Mouse (Mus musculus): ENCODE measurements around the gene Pacsin2. TPM values are rescaled to one million over a fixed set of nuclear protein-coding genes. Genes with fewer than 3 reads are reported as not detected.

Pacsin2 gene
- polyA plus RNA-seq, 1 experiment = 30.5 TPM

- TF ChIP-seq POLR2A (IDR thresholded peaks at IDR 0.05; ENCODE audit: control insufficient read depth, extremely low read depth, insufficient read depth, low read length, poor library complexity) (no peak), CTCF (IDR thresholded peaks at IDR 0.05; ENCODE audit: borderline replicate concordance, control insufficient read depth, extremely low read depth, insufficient read depth, low read length, poor library complexity) (no peak)
- 15% methylated on average over 10 of the region's 10 CpGs for WGBS
Measured at GRCm38 (mm10) chr15:83473832-83474465, 9.5 kb upstream of the Pacsin2 start.

GRCm38 (mm10) chr15:83473251-83473650 lies 8.8 kb upstream of the Pacsin2 start:
- no peak for TF ChIP-seq CTCF (IDR thresholded peaks at IDR 0.05; ENCODE audit: borderline replicate concordance, control insufficient read depth, extremely low read depth, insufficient read depth, low read length, poor library complexity)
- no peaks in the 10 kb centered on the region for H3K27me3 ChIP-seq (ENCODE audit: control insufficient read depth, insufficient read depth, low read length)
- peaks cover 14% of the 10 kb centered on the region for H3K4me1 ChIP-seq (replicated peaks; ENCODE audit: control insufficient read depth, insufficient read depth, low read length)
- no peaks in the 10 kb centered on the region for H3K36me3 ChIP-seq (ENCODE audit: control insufficient read depth, insufficient read depth, low read length)
- WGBS = 79% methylated on average over 1 of the region's 1 CpGs
- H3K4me3 ChIP-seq (ENCODE audit: control insufficient read depth, insufficient read depth, low read length) = no peak overlapping the region
- DNase-seq = no peak
- no peak overlapping the region for H3K27ac ChIP-seq (ENCODE audit: control insufficient read depth, insufficient read depth, low read length)

More at GRCm38 (mm10) chr15:83473832-83474465, 9.5 kb upstream of the Pacsin2 start:
- Histone ChIP-seq H3K27me3 (ENCODE audit: control insufficient read depth, insufficient read depth, low read length) (no peaks in the 10 kb centered on the region), H3K4me3 (ENCODE audit: control insufficient read depth, insufficient read depth, low read length) (no peak overlapping the region), H3K36me3 (ENCODE audit: control insufficient read depth, insufficient read depth, low read length) (no peaks in the 10 kb centered on the region), H3K4me1 (replicated peaks; ENCODE audit: control insufficient read depth, insufficient read depth, low read length) (peaks cover 14% of the 10 kb centered on the region), H3K27ac (ENCODE audit: control insufficient read depth, insufficient read depth, low read length) (no peak overlapping the region)
- peak; percentile 55 for DNase-seq

- WGBS = 95% methylated on average over 7 of the region's 7 CpGs
- no peak overlapping the region for H3K27ac ChIP-seq (ENCODE audit: control insufficient read depth, insufficient read depth, low read length)
- H3K4me1 ChIP-seq (replicated peaks; ENCODE audit: control insufficient read depth, insufficient read depth, low read length) = peaks cover 14% of the 10 kb centered on the region
- TF ChIP-seq CTCF (IDR thresholded peaks at IDR 0.05; ENCODE audit: borderline replicate concordance, control insufficient read depth, extremely low read depth, insufficient read depth, low read length, poor library complexity) (no peak), POLR2A (IDR thresholded peaks at IDR 0.05; ENCODE audit: control insufficient read depth, extremely low read depth, insufficient read depth, low read length, poor library complexity) (no peak)
- no peak overlapping the region for H3K4me3 ChIP-seq (ENCODE audit: control insufficient read depth, insufficient read depth, low read length)
- no peaks in the 10 kb centered on the region for H3K27me3 ChIP-seq (ENCODE audit: control insufficient read depth, insufficient read depth, low read length)
- no peaks in the 10 kb centered on the region for H3K36me3 ChIP-seq (ENCODE audit: control insufficient read depth, insufficient read depth, low read length)
- no peak for DNase-seq
Measured at GRCm38 (mm10) chr15:83471476-83471875, 7.1 kb upstream of the Pacsin2 start.

GRCm38 (mm10) chr15:83470443-83470842 lies 6.0 kb upstream of the Pacsin2 start:
- no peak for TF ChIP-seq POLR2A (IDR thresholded peaks at IDR 0.05; ENCODE audit: control insufficient read depth, extremely low read depth, insufficient read depth, low read length, poor library complexity)
- no peak for TF ChIP-seq CTCF (IDR thresholded peaks at IDR 0.05; ENCODE audit: borderline replicate concordance, control insufficient read depth, extremely low read depth, insufficient read depth, low read length, poor library complexity)
- Histone ChIP-seq H3K36me3 (ENCODE audit: control insufficient read depth, insufficient read depth, low read length) (no peaks in the 10 kb centered on the region), H3K27me3 (ENCODE audit: control insufficient read depth, insufficient read depth, low read length) (no peaks in the 10 kb centered on the region), H3K4me1 (replicated peaks; ENCODE audit: control insufficient read depth, insufficient read depth, low read length) (peaks cover 14% of the 10 kb centered on the region), H3K27ac (ENCODE audit: control insufficient read depth, insufficient read depth, low read length) (no peak overlapping the region), H3K4me3 (ENCODE audit: control insufficient read depth, insufficient read depth, low read length) (no peak overlapping the region)
- WGBS = 49% methylated on average over 8 of the region's 8 CpGs
- DNase-seq = no peak

GRCm38 (mm10) chr15:83469279-83469821 lies 4.9 kb upstream of the Pacsin2 start:
- 91% methylated on average over 6 of the region's 6 CpGs for WGBS
- no peak for DNase-seq
- Histone ChIP-seq H3K27ac (ENCODE audit: control insufficient read depth, insufficient read depth, low read length) (no peak overlapping the region), H3K36me3 (ENCODE audit: control insufficient read depth, insufficient read depth, low read length) (no peaks in the 10 kb centered on the region), H3K4me3 (ENCODE audit: control insufficient read depth, insufficient read depth, low read length) (no peak overlapping the region), H3K27me3 (ENCODE audit: control insufficient read depth, insufficient read depth, low read length) (no peaks in the 10 kb centered on the region), H3K4me1 (replicated peaks; ENCODE audit: control insufficient read depth, insufficient read depth, low read length) (peaks cover 8% of the 10 kb centered on the region)
- TF ChIP-seq POLR2A (IDR thresholded peaks at IDR 0.05; ENCODE audit: control insufficient read depth, extremely low read depth, insufficient read depth, low read length, poor library complexity) = no peak
- no peak for TF ChIP-seq CTCF (IDR thresholded peaks at IDR 0.05; ENCODE audit: borderline replicate concordance, control insufficient read depth, extremely low read depth, insufficient read depth, low read length, poor library complexity)

GRCm38 (mm10) chr15:83467232-83467966 lies 3.0 kb upstream of the Pacsin2 start:
- Histone ChIP-seq H3K4me1 (replicated peaks; ENCODE audit: control insufficient read depth, insufficient read depth, low read length) (peaks cover 7% of the 10 kb centered on the region), H3K27me3 (ENCODE audit: control insufficient read depth, insufficient read depth, low read length) (no peaks in the 10 kb centered on the region), H3K36me3 (ENCODE audit: control insufficient read depth, insufficient read depth, low read length) (no peaks in the 10 kb centered on the region), H3K4me3 (ENCODE audit: control insufficient read depth, insufficient read depth, low read length) (no peak overlapping the region), H3K27ac (ENCODE audit: control insufficient read depth, insufficient read depth, low read length) (no peak overlapping the region)
- no peak for DNase-seq
- TF ChIP-seq CTCF (IDR thresholded peaks at IDR 0.05; ENCODE audit: borderline replicate concordance, control insufficient read depth, extremely low read depth, insufficient read depth, low read length, poor library complexity) = no peak
- TF ChIP-seq POLR2A (IDR thresholded peaks at IDR 0.05; ENCODE audit: control insufficient read depth, extremely low read depth, insufficient read depth, low read length, poor library complexity) = no peak
- WGBS = 89% methylated on average over 9 of the region's 9 CpGs

All from thymus, adult 2 months (tissue).